Mouse (Mus musculus): ENCODE measurements around the gene Syngr1. TPM values are rescaled to one million over a fixed set of nuclear protein-coding genes. Genes with fewer than 3 reads are reported as not detected.

The Syngr1 gene
- polyA plus RNA-seq, 1 experiment from 2014 or later = 15.8 TPM

DNA sequence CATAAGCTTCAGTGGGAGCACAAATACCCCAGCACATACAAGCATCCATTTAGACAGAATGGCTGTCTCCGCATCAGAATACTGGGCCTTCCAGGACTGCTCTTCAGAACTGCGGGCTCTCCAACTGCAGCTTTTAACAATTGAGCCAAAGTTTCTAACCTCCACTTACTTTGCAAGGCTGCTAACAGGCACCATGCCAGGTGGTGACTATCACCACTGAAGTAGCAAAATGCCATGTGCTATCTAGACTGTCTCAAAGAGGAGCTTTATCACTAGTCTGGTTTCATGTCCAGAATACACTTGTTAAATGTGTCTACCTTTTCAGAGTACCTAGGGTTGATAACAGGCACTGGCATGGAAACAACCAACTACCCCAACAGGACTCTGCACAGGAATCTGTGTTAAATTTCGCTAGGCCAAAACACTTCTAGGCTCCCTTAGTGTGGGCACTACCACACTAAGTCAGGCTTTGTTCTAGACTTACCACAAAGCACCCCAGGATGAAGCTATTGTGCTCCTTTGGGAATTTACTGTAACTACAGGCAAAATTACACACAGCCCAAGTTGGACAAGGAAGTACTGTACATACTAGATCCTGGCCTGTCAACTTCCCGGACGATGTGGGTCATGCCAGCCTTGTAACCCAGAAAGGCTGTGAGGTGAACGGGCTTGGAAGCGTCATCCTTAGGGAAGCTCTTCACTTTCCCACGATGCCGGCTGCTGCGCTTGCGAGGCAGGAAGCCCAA is 9.2 kb upstream of the Syngr1 start:
- H3K4me1 ChIP-seq = peaks cover 20% of the 10 kb centered on the region
- peak overlapping the region; percentile 89 for H3K9ac ChIP-seq
- H3K9me3 ChIP-seq = no peaks in the 10 kb centered on the region
- H3K36me3 ChIP-seq = peaks cover 50% of the 10 kb centered on the region
- WGBS = 6% methylated on average over 11 of the region's 11 CpGs
- ATAC-seq (ENCODE audit: low FRiP score, low read depth) = no peak
- H3K27me3 ChIP-seq (replicated peaks) = no peaks in the 10 kb centered on the region
- no peak overlapping the region for H3K27ac ChIP-seq
- H3K4me3 ChIP-seq = peak overlapping the region; percentile 63
- H3K4me2 ChIP-seq (replicated peaks) = peak overlapping the region; percentile 75

DNA sequence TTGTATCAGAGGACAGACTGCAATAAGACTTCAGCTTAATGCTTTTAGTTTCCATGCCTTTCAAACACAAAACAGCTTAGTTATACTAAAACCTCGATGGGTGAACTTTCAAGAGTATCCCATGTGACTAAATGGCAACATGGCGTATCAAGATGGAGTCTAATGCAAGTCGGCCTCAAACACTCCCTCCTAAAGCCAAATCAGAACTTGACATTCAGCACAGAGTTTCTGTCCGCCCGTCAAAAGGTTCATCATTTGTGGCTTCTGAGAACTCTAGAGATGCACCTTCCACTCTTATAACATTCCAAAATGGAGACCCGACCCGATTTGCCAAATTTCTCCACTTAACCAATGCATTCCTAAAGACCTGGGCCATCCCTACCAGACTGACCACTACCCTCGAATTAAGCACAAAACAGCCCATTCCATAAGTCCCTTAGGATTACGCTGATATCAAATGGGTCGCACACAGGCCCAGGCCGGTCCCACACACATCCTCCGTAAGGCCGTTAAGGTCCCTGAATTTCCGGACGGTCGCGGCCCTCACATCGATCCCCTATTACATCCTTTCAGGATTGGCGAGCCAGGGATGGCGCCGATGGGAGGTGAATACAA is 8.4 kb upstream of the Syngr1 start:
- H3K27ac ChIP-seq = no peak overlapping the region
- no peaks in the 10 kb centered on the region for H3K27me3 ChIP-seq (replicated peaks)
- peaks cover 43% of the 10 kb centered on the region for H3K36me3 ChIP-seq
- peak overlapping the region; percentile 75 for H3K4me2 ChIP-seq (replicated peaks)
- H3K4me3 ChIP-seq = peak overlapping the region; percentile 63
- peaks cover 20% of the 10 kb centered on the region for H3K4me1 ChIP-seq
- peak; percentile 4; the same call in 1 of the 2 replicates for ATAC-seq (ENCODE audit: low FRiP score, low read depth)
- H3K9me3 ChIP-seq = no peaks in the 10 kb centered on the region
- WGBS = under 1% methylated on average over 21 of the region's 21 CpGs
- H3K9ac ChIP-seq = peak overlapping the region; percentile 89

DNA sequence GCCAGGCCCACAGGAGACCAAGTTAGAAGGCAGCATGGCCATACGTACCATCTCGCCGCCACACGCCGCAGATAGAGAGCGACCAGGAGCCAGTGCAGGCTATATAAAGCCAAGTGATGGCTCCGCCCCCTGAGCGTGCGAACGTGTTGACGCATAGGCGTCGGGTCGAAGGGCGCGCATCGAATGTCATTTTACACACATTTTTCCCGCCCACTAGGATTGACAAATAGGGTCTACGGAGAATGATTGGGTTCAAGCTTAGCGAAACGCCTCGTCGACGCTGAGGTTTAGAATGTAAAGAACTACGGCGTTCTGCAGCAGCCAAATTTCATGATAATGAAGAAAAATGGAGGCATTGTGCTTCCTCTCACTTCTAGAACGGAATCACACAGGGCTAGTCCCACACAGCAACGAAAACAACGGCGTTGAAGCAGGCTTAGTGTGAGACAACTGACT is 7.8 kb upstream of the Syngr1 start:
- peak overlapping the region; percentile 75 for H3K4me2 ChIP-seq (replicated peaks)
- ATAC-seq (ENCODE audit: low FRiP score, low read depth) = peak; percentile 95
- H3K9ac ChIP-seq = peak overlapping the region; percentile 89
- H3K27ac ChIP-seq = peak overlapping the region; percentile 57; the same call in 1 of the 2 replicates
- H3K36me3 ChIP-seq = peaks cover 38% of the 10 kb centered on the region
- peak overlapping the region; percentile 63 for H3K4me3 ChIP-seq
- H3K4me1 ChIP-seq = peaks cover 20% of the 10 kb centered on the region
- no peaks in the 10 kb centered on the region for H3K9me3 ChIP-seq
- H3K27me3 ChIP-seq (replicated peaks) = no peaks in the 10 kb centered on the region
- under 1% methylated on average over 30 of the region's 30 CpGs for WGBS

DNA sequence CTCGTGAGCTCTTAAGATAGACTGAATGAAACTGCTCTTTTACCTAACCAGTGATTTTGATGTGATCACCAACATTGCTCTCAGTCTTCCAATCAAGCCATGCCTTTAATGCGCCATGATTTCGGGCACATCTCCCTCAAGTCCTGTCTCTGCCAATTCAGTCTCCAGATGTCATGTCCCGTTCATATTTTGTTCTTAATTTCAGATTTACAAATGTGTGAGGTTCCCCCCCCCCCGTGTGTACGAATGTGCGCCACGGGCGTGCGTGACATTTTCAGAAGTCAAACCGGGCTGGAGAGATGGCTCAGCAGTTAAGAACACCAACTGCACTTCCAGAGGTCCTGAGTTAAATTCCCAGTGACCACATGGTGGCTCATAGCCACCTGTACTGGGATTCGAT is 7.4 kb upstream of the Syngr1 start:
- Histone ChIP-seq H3K9ac (peak overlapping the region; percentile 89), H3K4me2 (replicated peaks) (peak overlapping the region; percentile 75), H3K9me3 (no peaks in the 10 kb centered on the region), H3K4me1 (peaks cover 20% of the 10 kb centered on the region), H3K36me3 (peaks cover 33% of the 10 kb centered on the region), H3K27me3 (replicated peaks) (no peaks in the 10 kb centered on the region), H3K4me3 (peak overlapping the region; percentile 63), H3K27ac (peak overlapping the region; percentile 57; the same call in 1 of the 2 replicates)
- peak; percentile 10; the same call in 1 of the 2 replicates for ATAC-seq (ENCODE audit: low FRiP score, low read depth)
- WGBS = 2% methylated on average over 12 of the region's 12 CpGs

DNA sequence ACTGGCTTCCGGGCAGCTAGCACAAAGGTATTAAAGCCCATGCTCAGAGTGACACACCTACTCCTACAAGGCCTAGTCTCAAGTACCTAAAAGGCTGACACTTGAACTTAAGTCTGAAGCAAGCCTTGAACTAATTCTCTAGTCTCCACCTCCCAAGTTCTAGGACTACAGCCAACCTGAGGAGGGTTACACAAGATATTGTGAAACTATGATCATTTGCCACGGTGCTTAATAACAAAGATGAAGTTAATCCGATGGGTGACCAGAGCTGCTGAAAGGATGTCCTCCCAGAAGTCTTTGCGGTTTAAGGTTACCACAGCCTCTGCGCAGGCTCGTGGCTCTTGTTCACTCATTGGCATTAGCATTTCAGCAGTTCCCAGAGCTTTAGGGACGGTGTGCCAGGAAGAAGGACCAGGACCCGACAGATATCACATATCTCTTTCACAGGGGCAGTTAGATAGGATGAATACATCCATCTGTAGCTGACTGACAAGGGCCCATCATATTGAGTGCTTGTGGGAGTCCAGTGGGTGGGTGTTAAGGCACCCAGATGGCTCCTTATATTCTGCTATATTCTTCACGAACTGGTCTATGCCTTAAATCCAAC is 3.6 kb upstream of the Syngr1 start:
- WGBS = 86% methylated on average over 9 of the region's 9 CpGs
- ATAC-seq (ENCODE audit: low FRiP score, low read depth) = no peak
- H3K4me3 ChIP-seq = no peak overlapping the region
- H3K4me2 ChIP-seq (replicated peaks) = no peak overlapping the region
- peaks cover 14% of the 10 kb centered on the region; the same call in 1 of the 2 replicates for H3K4me1 ChIP-seq
- peaks cover 14% of the 10 kb centered on the region for H3K27me3 ChIP-seq (replicated peaks)
- H3K9ac ChIP-seq = no peak overlapping the region
- H3K9me3 ChIP-seq = no peaks in the 10 kb centered on the region
- H3K27ac ChIP-seq = no peak overlapping the region
- no peaks in the 10 kb centered on the region for H3K36me3 ChIP-seq

DNA sequence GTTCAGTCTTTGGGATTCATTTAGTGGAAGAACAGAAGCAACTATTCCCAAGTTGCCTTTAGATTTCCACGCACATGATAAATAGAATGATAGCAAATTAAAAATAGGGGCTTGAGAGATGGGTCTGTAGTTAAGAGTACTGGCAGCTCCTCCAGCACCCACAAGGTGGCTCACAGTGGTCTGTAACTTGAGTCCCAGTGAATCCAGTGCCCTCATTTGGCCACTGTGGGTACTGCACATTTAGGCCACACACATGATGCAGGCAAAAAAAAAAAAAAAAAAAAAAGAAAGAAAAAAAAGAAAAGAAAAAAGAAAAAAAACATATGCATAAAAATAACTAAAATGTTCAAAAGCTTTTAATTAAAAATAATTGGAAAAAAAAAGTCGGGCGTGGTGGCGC is 2.5 kb upstream of the Syngr1 start:
- Histone ChIP-seq H3K4me1 (peaks cover 17% of the 10 kb centered on the region; the same call in 1 of the 2 replicates), H3K4me3 (no peak overlapping the region), H3K27ac (no peak overlapping the region), H3K36me3 (no peaks in the 10 kb centered on the region), H3K27me3 (replicated peaks) (peaks cover 24% of the 10 kb centered on the region), H3K4me2 (replicated peaks) (no peak overlapping the region), H3K9ac (no peak overlapping the region), H3K9me3 (no peaks in the 10 kb centered on the region)
- WGBS = 33% methylated on average over 4 of the region's 4 CpGs
- no peak for ATAC-seq (ENCODE audit: low FRiP score, low read depth)

DNA sequence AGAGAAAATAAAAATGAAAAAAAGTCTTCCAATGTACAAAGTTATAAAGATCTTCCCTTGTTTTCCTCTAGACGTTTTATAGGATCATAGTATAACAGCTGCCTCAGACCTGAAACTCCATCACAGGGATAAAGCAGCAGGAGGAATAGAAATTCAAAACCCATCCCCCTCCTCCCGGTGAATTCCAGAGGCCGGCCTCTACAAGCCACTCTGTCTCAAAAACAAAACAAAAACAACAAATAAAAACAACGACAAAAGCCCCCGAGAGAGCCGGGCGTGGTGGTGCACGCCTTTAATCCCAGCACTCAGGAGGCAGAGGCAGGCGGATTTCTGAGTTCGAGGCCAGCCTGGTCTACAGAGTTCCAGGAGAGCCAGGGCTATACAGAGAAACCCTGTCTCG is 979 bp upstream of the Syngr1 start:
- Histone ChIP-seq H3K9me3 (no peaks in the 10 kb centered on the region), H3K27ac (no peak overlapping the region), H3K9ac (no peak overlapping the region), H3K4me2 (replicated peaks) (peak overlapping the region; percentile 93; the same call in 1 of the 2 replicates), H3K4me1 (peaks cover 17% of the 10 kb centered on the region; the same call in 1 of the 2 replicates), H3K27me3 (replicated peaks) (peaks cover 24% of the 10 kb centered on the region), H3K36me3 (no peaks in the 10 kb centered on the region), H3K4me3 (no peak overlapping the region)
- no peak for ATAC-seq (ENCODE audit: low FRiP score, low read depth)
- WGBS = 75% methylated on average over 11 of the region's 11 CpGs

DNA sequence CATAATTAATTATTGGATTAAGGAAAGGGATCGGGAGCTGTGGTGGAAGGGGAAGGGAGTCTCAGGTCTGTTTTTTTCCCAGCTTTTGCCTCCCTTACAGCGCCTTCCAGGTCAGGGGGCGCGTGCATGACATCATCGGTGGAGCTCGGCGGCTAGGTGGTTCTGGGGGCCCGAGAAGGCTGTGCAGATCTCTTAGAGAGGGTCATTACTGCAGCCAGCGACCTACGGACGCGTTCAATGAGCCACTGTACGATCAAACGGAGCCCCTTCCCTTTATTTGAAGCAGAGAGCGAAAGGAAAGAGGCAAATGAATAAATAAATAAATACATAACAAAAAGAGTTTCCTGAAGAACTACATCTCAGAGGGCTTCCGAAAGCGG is 403 bp upstream of the Syngr1 start:
- peaks cover 24% of the 10 kb centered on the region for H3K27me3 ChIP-seq (replicated peaks)
- peak overlapping the region; percentile 78 for H3K9ac ChIP-seq
- peaks cover 17% of the 10 kb centered on the region; the same call in 1 of the 2 replicates for H3K4me1 ChIP-seq
- H3K4me3 ChIP-seq = peak overlapping the region; percentile 71
- 2% methylated on average over 17 of the region's 17 CpGs for WGBS
- H3K9me3 ChIP-seq = no peaks in the 10 kb centered on the region
- ATAC-seq (ENCODE audit: low FRiP score, low read depth) = no peak
- no peak overlapping the region for H3K27ac ChIP-seq
- H3K4me2 ChIP-seq (replicated peaks) = peak overlapping the region; percentile 93
- H3K36me3 ChIP-seq = no peaks in the 10 kb centered on the region

DNA sequence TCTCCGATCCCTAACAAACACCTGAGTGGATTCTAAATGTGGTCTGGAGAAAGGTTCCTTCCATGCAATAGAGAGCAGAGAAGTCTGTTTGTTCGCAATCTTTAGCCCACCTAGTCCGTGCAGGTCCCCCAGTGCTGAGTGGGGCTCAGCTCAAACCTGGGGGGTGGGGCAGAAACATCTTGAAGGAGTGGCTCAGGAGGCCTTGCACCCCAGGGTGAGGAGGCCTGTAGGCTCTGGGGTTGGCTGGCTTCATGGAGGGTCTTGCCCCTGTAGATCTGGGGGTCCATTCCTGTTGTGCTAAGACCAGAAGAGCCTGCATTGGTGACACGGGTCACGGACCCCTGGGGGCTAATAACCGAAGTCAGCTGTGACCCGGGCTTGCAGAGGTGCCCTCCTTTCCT is 907 bp downstream of the Syngr1 start:
- peaks cover 17% of the 10 kb centered on the region; the same call in 1 of the 2 replicates for H3K4me1 ChIP-seq
- H3K9me3 ChIP-seq = no peaks in the 10 kb centered on the region
- H3K36me3 ChIP-seq = no peaks in the 10 kb centered on the region
- peak overlapping the region; percentile 78; the same call in 1 of the 2 replicates for H3K9ac ChIP-seq
- H3K4me2 ChIP-seq (replicated peaks) = peak overlapping the region; percentile 93
- H3K27me3 ChIP-seq (replicated peaks) = peaks cover 31% of the 10 kb centered on the region
- ATAC-seq (ENCODE audit: low FRiP score, low read depth) = no peak
- peak overlapping the region; percentile 71 for H3K4me3 ChIP-seq
- 19% methylated on average over 7 of the region's 7 CpGs for WGBS
- H3K27ac ChIP-seq = no peak overlapping the region

DNA sequence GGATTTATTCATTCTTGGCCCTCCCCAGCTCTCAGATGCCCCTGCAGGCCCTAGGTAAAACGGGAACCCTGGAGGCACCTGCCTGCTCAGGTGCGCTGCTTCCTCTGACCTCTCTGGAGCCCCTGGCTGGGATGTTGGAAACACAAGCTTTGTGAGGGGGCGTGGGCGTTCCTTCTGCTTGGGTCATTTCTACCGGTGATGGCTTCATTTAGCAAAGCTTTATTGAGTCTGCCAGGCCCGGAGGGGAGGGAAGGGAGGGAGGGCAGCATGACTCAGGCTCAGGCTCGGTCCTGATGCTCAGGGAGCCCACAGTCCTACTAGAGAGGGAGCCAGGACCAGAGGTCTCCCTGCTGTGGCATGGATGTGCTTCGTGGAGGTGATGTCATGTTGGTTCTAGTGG is 1.5 kb downstream of the Syngr1 start:
- Histone ChIP-seq H3K36me3 (no peaks in the 10 kb centered on the region), H3K9me3 (no peaks in the 10 kb centered on the region), H3K4me1 (peaks cover 23% of the 10 kb centered on the region), H3K27me3 (replicated peaks) (peaks cover 31% of the 10 kb centered on the region), H3K27ac (no peak overlapping the region), H3K4me2 (replicated peaks) (peak overlapping the region; percentile 93), H3K9ac (peak overlapping the region; percentile 78; the same call in 1 of the 2 replicates), H3K4me3 (peak overlapping the region; percentile 71)
- ATAC-seq (ENCODE audit: low FRiP score, low read depth) = no peak
- 15% methylated on average over 8 of the region's 8 CpGs for WGBS

DNA sequence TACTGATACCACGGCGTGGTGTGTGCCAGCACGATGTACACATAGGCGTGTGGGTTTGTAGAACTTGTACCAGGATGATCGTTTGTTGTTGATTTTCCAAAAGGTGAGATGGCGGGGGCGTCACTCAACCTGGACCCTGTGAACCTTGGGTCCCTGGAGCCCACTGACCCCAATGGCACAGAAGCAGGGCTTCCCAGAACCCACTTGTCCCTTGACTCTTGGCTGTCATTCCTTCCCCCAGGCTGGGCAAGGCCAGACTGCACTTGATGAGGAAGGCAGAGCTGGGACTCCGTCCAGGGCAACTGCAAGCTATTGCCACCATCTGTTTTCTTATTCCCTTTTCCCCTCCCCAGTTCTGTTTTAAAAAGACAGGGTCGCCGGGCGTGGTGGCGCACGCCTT is 3.1 kb downstream of the Syngr1 start:
- Histone ChIP-seq H3K4me1 (peaks cover 32% of the 10 kb centered on the region), H3K27ac (no peak overlapping the region), H3K36me3 (no peaks in the 10 kb centered on the region), H3K4me2 (replicated peaks) (no peak overlapping the region), H3K4me3 (no peak overlapping the region), H3K27me3 (replicated peaks) (peaks cover 31% of the 10 kb centered on the region), H3K9me3 (no peaks in the 10 kb centered on the region), H3K9ac (no peak overlapping the region)
- ATAC-seq (ENCODE audit: low FRiP score, low read depth) = no peak
- whole genome bisulfite sequencing = 89% methylated on average over 13 of the region's 13 CpGs

DNA sequence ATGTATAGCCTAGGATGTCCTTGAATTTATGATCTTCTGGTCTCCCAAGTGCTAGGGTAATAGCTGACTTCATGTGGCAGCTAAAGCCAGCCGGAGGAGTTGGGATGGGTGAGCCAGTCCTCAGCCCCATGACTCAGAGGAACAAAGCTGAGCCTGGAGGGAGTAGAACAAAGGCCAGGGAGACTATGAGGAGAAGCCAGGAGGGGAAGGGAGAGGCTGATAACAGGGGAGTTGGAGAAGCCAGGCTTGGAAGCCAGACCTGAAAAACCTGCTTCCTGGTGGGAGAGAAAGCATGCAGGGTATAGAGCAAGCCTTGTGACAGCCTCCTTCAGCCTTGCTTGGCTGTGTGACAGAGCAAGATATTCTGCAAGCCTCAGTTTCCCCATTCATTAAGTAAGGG is 4.5 kb downstream of the Syngr1 start:
- no peak for ATAC-seq (ENCODE audit: low FRiP score, low read depth)
- Histone ChIP-seq H3K9ac (no peak overlapping the region), H3K27me3 (replicated peaks) (peaks cover 31% of the 10 kb centered on the region), H3K4me1 (peaks cover 32% of the 10 kb centered on the region), H3K9me3 (no peaks in the 10 kb centered on the region), H3K4me3 (no peak overlapping the region), H3K27ac (no peak overlapping the region), H3K36me3 (no peaks in the 10 kb centered on the region), H3K4me2 (replicated peaks) (no peak overlapping the region)
- WGBS = 69% methylated on average over 1 of the region's 1 CpGs
